Mouse (Mus musculus) frontal cortex, postnatal 10 days (tissue): Measurements from ENCODE around the gene Fhad1.

ENCODE experiments used
- DNase-seq, 2 experiments: peaks; one replicate each; pipeline ENCODE4 v3.0.0; 2022; ENCODE audit warnings: low spot score in 2 of 2, mixed read lengths in 1 of 2

Gene Fhad1

GRCm38 (mm10) chr4:141864506-141864905, 150.4 kb downstream of the Fhad1 start:
- no peak for DNase-seq

- DNase-seq, result no peak
Observed at GRCm38 (mm10) chr4:141863726-141864280, 151.1 kb downstream of the Fhad1 start.

DNA sequence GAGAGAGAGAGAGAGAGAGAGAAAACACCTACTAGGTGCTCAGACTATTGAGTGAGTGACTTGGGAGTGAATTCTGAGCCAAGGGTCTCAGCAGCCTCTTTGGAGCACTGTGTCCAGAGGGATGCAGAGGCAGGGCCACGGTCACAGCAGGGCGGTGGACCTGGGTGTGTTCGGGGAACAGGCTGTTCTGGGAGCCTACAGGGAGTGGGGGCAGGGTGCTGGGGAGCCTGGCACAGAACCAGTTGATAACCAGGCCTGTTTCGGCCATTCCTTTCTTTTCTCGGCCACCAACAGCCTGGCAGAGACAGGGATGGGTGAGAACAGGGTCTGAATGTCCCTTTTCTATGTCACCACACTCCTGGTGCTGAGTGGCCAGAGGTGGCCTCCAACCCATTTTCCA, 152.0 kb downstream of the Fhad1 start:
- DNase-seq, result no peak

DNA sequence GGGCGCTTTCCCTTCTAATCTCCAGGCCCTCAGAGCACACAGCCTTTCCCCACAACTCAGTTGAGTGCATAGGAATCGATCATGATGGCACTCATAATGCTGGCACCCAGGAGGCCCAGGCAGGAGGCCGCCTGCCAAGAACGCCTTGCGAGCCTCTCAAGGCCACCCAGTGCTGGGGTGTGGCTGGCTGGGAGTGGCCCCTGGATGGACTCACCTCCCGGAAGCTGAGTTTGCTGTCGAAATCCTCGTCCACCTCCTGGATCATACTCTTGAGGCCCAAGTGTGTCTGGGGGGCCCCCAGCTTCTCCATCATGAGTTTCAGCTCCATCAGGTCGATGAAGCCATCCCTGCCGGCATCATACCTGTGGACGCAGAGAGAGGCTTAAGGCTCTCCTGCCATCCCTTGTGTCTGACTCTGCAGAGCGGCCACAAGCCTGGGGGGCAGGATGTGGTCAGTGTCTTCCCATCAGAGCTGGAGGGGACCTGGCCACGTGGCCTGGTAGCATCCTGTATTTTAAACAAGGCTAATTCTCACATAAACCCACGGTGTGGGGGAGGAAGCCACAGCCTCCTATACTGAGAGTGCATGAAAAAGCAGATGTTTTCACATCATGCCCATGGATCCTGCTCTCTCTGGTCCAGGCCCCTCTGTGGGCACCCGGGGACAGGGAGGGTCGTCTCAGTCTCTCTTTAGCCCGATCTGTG, 153.1 kb downstream of the Fhad1 start:
- no peak for DNase-seq

GRCm38 (mm10) chr4:141860246-141860841, 154.5 kb downstream of the Fhad1 start:
- no peak for DNase-seq

DNA sequence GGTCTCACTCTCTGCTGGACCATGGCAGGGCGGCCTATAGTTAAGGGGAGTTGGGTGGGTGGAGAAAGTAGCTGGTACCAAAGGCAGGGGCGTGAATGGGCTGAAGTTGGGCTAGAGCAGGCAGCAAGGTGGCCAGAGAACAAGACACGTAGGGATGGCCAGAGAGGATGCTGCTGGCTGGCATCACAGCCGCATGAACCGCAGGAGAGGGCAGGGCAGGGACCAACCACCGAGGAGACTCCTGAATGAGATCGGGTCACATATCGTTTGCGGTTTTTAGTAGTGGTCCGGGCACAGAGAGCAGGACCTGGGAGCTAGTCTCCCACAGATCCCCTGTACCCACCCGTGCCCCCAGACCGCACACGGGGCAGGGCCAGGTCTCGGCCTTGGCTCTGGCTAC, 155.5 kb downstream of the Fhad1 start:
- DNase-seq, result no peak

DNA sequence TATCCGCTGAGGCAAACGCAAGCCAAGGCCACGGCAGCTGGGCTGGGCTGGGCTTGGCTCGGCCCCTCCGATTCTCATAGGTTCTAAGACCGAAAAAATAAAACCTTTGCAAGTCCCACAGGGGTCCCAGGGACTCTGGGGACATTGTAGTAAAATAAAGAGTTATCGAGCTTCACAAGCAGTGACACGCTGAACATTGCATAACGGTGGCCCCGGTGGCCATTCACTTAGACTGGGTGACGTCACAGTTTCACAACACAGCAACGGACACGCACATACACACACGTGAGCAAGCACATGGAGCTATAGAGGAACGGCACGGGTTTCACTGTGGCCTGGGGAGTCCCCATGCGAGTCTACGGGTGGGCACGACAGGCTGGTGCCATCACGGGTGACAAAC, 156.4 kb downstream of the Fhad1 start:
- DNase-seq, result no peak

DNA sequence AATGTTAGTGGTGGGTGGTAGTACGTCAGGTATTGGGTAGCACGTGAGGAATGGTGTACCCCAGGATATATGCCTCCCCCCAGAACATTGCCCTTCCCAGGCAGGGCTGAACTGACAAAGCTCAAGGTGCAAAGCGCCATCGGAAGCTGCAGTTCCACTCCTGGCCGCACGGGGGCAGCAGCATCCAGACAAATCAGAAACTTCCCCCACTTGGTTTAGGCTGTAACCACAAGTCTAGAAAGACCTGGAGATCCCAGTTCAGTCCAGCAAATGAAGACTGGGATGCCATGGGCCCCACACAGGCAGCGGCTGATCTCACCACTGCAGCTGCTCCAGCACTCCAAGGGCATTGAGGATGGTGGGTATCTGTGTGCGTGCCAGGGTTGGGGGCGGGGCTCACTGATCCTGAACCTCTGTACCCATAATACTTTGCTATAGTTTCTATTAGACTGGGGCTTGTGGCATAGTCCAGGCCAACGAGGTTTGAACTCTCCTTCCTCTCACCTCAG, 157.4 kb downstream of the Fhad1 start:
- DNase-seq, result peak; percentile 62 to 81

DNA sequence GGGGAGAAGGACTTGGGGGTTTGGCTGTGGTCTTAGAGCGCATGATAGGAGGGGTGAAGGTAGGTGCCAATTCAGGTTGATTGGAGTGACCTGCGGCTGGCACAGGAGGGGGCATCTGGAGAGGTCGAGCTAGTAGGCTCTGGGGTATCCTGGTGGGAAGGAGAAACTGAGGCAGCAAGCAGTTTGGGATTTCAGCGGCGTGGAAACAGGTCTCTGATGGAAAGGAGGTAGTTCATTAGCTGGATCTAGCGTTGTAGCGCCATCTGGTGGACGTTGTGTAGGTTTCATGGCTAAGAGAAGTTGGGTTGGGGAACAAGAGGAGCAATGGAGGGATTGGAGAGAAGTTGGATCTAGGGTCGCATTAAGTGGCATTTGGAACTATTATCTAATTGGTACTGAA, 161.4 kb downstream of the Fhad1 start:
- DNase-seq, result no peak

DNA sequence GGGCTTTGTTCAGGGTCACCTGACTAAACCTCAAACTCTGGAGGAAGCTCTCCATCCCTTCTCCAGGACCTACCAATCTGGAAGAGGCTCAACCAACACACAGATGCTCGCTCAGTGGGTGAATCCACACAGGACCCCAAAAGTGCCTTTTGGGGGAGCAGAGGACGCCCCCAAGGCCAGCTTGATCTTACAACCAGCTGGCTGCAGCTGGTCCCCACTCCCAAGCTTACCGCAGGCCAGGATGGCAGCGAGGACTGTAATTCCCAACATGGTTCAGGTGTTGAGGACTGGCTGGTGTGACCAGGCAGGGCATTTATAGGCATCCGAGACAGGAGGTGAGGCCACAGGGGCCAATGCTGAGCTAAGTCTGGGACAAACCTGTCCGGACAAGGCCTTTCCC, 168.9 kb downstream of the Fhad1 start, which contains the start of gene Ctrc:
TSS of gene Ctrc (minus strand) at position 361 of the 400 bp plus-strand sequence.
- DNase-seq, result no peak
